Mouse (Mus musculus) adrenal gland, postnatal 25 days (tissue): ENCODE data around the gene Scd4. TPM values are rescaled to one million over a fixed set of nuclear protein-coding genes. Genes with fewer than 3 reads are reported as not detected.

Source experiments
- DNase-seq: peaks from one replicate; pipeline ENCODE4 v3.0.0; 2021; ENCODE audit warnings: mixed read lengths
- microRNA-seq, 2 experiments: library from miRNA; unstranded; fragments of <30 nt; microRNA quantifications; one replicate each; pipeline ENCODE4 v1.2.0; 2021
- total RNA-seq: library from RNA; stranded (reverse); gene quantifications from 2 replicates; pipeline ENCODE4 v1.2.3, GENCODE M21; 2021

Scd4 gene
- total RNA-seq, 1 experiment from 2014 or later, result 5.5 TPM

- DNase-seq, result no peak
Measured at GRCm38 (mm10) chr19:44379090-44379489, 46.2 kb downstream of the Scd4 start.

DNA sequence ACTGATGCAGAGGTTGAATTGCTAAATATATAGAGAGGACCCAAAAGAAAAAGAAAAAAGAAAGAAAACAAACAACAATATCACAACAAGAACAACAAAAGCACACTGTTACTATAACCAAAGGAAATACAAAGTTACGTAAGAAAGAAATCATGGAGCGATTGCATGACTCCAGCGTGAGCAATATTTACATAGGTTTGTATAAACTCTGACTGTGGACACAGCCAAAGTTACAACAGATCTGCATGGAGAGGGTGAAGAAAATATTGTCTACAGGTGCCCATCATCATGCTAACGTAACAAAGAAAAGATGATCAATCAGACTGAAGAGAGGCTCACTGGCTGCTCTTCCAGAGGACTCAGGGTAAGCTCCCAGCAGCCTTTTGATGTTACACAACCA lies 47.2 kb downstream of the Scd4 start:
- no peak for DNase-seq

GRCm38 (mm10) chr19:44382682-44383321 lies 49.9 kb downstream of the Scd4 start:
- DNase-seq, result peak; percentile 17

DNA sequence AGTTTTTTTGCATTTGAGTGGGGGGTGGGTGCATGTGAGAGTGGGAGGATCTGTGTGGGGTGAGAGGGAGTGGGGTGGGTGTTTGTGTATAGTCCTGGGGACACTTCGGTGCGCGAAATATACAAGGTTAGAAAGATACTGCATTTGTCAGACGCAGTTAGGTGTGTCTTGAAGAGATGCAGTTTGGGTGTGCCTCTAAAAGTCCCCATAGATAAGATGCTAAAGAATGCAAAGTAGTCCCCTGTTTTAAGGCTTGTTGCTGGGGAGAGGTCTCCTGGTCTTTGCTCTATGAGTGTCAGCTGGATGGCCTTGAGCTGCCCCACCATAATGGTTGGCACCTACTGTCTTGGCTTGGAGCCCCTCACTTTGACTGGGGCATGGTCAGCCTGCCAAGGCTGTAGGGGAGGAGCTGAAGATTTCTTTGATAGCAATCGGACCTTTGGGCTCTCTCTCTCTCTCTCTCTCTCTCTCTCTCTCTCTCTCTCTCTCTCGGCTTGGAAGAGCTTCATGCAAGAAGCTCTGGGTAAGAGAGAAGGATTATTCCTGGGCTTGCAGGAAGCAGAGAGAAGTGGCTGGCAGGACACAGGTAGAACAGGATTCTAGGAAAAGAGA lies 53.1 kb downstream of the Scd4 start:
- DNase-seq, result no peak

GRCm38 (mm10) chr19:44387089-44387671 lies 54.3 kb downstream of the Scd4 start:
- DNase-seq, result no peak

DNA sequence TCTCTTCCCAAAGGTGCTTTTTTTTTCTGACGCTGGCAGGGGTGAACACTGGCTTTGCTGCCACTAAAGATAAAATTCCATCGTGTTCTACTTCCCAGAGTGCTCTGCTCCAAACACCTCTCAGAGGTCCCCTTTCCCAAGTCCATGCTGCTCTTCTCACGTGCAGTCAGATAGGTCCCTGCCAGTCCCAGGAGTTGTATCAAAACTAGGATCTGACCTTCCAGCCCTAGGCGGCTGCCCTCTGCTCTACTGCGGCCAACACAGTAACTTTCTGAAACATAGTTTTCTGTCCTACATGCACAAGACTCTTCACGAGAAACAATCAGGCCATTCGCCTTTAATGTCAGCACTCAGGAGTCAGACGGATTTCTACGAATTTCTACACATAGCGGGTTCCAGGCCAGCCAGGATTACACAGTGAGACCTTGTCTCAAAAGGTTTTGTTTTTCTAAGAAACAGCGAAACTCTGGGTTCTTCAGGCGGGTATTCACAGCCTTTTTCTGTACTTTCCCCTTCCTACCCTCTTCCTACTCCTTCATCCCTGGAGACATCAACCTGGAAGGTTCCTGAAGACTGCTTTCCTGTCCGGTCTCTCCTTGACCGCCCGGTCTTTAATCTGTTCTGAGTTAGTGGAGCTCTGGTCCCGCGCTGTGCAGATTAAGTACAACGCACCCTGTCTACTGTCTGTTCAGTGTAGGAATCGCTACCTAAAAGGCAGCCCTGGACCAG lies 55.0 kb downstream of the Scd4 start:
- no peak for DNase-seq

GRCm38 (mm10) chr19:44388475-44389428 lies 55.9 kb downstream of the Scd4 start:
- DNase-seq, result peak; percentile 97

GRCm38 (mm10) chr19:44389507-44389906 lies 56.6 kb downstream of the Scd4 start:
- DNase-seq, result no peak

DNA sequence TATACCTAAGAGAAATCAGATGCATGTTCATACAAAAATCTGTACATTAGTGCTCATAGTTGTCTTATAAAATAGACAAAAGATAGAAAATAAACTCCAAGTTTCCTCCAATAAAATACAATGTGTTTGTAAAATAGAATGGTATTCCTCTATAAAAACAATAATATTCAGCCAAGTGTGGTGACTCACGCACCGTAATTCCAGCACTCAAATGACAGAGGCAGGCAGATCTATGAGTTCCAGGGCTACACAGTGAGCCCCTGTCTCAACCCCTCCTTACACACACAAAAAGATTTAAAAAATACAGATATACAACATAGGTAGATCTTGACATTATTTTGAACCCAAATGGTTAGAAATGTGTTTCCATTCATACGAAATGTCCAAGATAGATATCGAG lies 59.0 kb downstream of the Scd4 start:
- no peak for DNase-seq

- no peak for DNase-seq
Measured at GRCm38 (mm10) chr19:44392339-44393009, 59.6 kb downstream of the Scd4 start.

- DNase-seq, result no peak
Measured at GRCm38 (mm10) chr19:44393962-44394422, 61.1 kb downstream of the Scd4 start.

DNA sequence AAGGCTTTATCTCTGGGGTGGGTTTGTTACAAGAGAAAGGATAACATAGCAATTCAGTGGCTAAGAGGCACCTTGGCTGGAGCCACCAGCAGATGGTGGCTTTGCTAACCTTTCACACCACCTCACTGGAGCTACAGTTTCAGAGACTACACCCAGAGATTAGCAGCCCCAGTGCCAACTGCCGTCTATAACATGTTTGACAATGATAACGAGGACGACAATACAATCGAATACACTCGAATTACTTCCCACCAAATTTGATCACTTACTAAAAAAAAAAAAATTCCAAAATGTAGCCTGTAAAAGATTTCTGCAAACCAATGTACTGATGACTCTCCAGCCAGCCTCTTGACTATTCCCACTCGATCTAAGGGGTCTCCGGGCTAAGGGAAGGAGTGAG lies 62.1 kb downstream of the Scd4 start:
- DNase-seq, result no peak

Small RNAs within 50 kb of the gene (microRNA-seq; reads per million reads assigned to microRNA genes)
- 6.0 to 6.5 reads per million in 2 experiments for gene Mir5114

Other genes with a start within 250 kb of the Scd4 start
- gene Chuk, start 225.6 kb upstream of the Scd4 start, total RNA-seq, result 74.6 and 84.0 TPM in 2 replicates
- 25.7 and 37.0 TPM in 2 replicates for gene Cwf19l1, start 197.2 kb upstream of the Scd4 start, total RNA-seq
- gene Bloc1s2, start 186.6 kb upstream of the Scd4 start, total RNA-seq, result 24.7 and 36.9 TPM in 2 replicates
- not detected in 2 replicates for gene Pkd2l1, start 140.7 kb upstream of the Scd4 start, total RNA-seq
- not detected in 2 replicates for gene Scd3, start 129.8 kb upstream of the Scd4 start, total RNA-seq
- 749 and 764 TPM in 2 replicates for gene Scd2, start 39.4 kb upstream of the Scd4 start, total RNA-seq
- 1,091 and 1,950 TPM in 2 replicates for gene Scd1, start 74.8 kb downstream of the Scd4 start, total RNA-seq
- 0.39 TPM in 1 of 2 replicates, not detected in the other for gene Wnt8b, start 160.4 kb downstream of the Scd4 start, total RNA-seq
- gene Sec31b, start 212.8 kb downstream of the Scd4 start, total RNA-seq, result 3.9 and 5.1 TPM in 2 replicates
- not detected in 2 replicates for gene Gm20538, start 219.7 kb downstream of the Scd4 start, total RNA-seq
- 457 and 562 TPM in 2 replicates for gene Ndufb8, start 222.3 kb downstream of the Scd4 start, total RNA-seq
- gene Hif1an, start 229.8 kb downstream of the Scd4 start, total RNA-seq, result 27.6 and 30.4 TPM in 2 replicates